Mouse (Mus musculus) forebrain, embryonic 15.5 days (tissue): ENCODE measurements around the gene Ppp2r3c. TPM values are rescaled to one million over a fixed set of nuclear protein-coding genes. Genes with fewer than 3 reads are reported as not detected.
A peak's percentile ranks its signal among the peaks of the same experiment; 100 is the strongest.
"Not testable (repeated sequence)": the region's sequence is repeated elsewhere in the genome, so short reads cannot be mapped to it uniquely, and the experiment has no call there.

Experiments used
- ATAC-seq: fragments of 200-750 bp; cut with Nextera tagmentation; replicated peaks from 2 replicates; pipeline ENCODE4 v1.8.0; 2017; ENCODE audit warnings: mild to moderate bottlenecking, moderate TSS enrichment, moderate library complexity
- H3K27ac ChIP-seq: fragments of 300-500 bp; sonication (generic); replicated peaks from 2 replicates; pipeline ENCODE4 v1.5.1; 2015; ENCODE audit warnings: mild to moderate bottlenecking, inconsistent platforms
- H3K27me3 ChIP-seq: fragments of 300-500 bp; sonication (generic); 2 replicates; pipeline ENCODE4 v1.6.1; 2015; ENCODE audit warnings: inconsistent platforms
- H3K36me3 ChIP-seq: fragments of 300-500 bp; sonication (generic); 2 replicates; pipeline ENCODE4 v1.6.1; 2015; ENCODE audit warnings: mild to moderate bottlenecking, inconsistent platforms
- H3K4me1 ChIP-seq: fragments of 300-500 bp; sonication (generic); 2 replicates; pipeline ENCODE4 v1.6.1; 2015; ENCODE audit warnings: inconsistent platforms
- H3K4me2 ChIP-seq: fragments of 300-500 bp; sonication (generic); replicated peaks from 2 replicates; pipeline ENCODE4 v1.6.1; 2015; ENCODE audit warnings: mild to moderate bottlenecking, inconsistent platforms
- H3K4me3 ChIP-seq: fragments of 300-500 bp; sonication (generic); 2 replicates; pipeline ENCODE4 v1.5.1; 2015; ENCODE audit warnings: mild to moderate bottlenecking, inconsistent platforms
- H3K9ac ChIP-seq: fragments of 300-500 bp; sonication (generic); replicated peaks from 2 replicates; pipeline ENCODE4 v1.6.1; 2015; ENCODE audit warnings: mild to moderate bottlenecking, inconsistent platforms
- H3K9me3 ChIP-seq: fragments of 300-500 bp; sonication (generic); 2 replicates; pipeline ENCODE4 v1.6.1; 2016; ENCODE audit warnings: inconsistent platforms
- WGBS: fragments of 180-500 bp; shearing (Covaris S2); methylation state at CpG from one replicate; pipeline ENCODE4 v1.1.7; 2015; ENCODE audit warnings: mixed read lengths; 5-methylcytosine and 5-hydroxymethylcytosine counted together
- polyA plus RNA-seq: library from polyadenylated mRNA; unstranded; fragments of >200 nt; fragmentation: Nextera tagmentation; extraction: Ambion mirVana; gene quantifications from 2 replicates; pipeline ENCODE4 v1.2.1, GENCODE M21; 2015

Ppp2r3c gene
- 23.1 and 23.7 TPM in 2 replicates for polyA plus RNA-seq

DNA sequence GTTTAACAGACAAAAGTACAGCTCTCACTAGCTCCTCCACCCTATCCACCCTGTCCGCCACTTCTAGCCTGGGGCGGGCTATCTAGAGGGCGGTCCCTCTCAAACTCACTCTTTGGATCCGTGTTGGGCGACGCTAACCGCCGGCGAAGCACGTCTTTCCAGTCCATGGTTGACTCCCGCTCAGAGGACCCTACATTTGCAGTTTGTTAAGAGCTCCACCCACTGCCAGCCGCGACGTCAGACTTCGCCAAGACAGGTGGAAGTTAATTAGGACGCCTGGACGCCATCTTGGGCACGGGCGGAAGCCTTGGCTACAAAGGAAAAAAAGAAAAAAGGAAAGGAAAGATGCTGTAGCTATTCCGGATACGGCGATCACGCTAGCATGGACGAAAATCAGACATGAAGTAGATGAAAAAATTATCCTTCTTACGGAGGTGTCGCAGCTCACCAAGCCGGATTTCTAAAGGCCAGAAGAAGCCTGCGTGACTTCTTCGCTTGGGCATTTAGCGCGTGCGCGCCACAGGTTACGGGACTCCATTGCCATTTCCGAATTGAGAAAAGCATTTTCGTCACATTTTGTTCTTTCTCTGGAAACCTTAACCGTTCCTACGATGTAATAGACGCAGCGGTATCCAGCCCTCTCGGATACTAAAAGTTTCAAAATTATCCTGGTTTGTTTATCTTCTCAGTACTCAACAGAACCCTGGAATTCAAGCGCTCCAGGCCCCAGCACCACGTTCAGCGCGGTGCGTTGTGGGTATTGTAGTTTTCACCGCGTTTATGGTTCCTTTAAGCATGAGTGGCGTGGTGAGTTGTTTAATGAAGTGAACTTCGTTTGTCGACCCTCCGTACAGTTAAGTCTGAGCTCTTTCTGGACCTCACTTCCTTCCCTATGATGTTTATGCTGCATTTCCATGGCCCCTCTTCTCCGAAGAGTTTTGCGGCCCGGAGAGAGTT is at the start of gene Ppp2r3c:
Ppp2r3c (minus strand) TSS at position 514 of the 957 bp plus-strand sequence.
- Histone ChIP-seq H3K4me3 (peak within 1 kb of the TSS; percentile 69), H3K27ac (peak within 1 kb of the TSS; percentile 89), H3K9me3 (no peaks in the 10 kb centered on the region), H3K27me3 (no peaks in the 10 kb centered on the region), H3K9ac (peak within 1 kb of the TSS; percentile 64), H3K36me3 (peaks cover 9% of the 10 kb centered on the region), H3K4me1 (peaks cover 37% of the 10 kb centered on the region), H3K4me2 (peak within 1 kb of the TSS; percentile 74)
- under 1% methylated on average over 55 of the region's 55 CpGs for WGBS
- ATAC-seq: peak; percentile 94

DNA sequence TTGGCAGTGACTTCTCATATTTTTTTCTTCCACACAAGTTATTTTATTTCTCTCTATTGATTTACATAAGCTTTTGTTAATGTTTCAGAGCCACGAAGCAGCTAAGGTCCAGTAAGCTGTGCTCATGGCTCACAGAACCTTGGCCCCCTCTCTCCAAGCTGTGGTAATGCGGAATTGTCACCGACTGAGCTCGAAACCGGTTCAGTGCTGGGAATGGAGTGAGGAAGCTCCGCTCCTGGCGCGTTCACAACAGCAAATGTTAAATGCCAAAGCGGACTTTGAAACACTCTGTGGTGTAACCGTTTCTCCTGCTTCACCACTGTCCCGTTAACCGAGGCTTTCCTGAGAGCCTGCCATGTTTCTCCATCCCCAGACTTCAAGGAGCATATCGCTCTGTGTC is 41.8 kb upstream of the Ppp2r3c start:
- no peak for ATAC-seq
- no peak overlapping the region for H3K4me2 ChIP-seq

GRCm38 (mm10) chr12:55343998-55344397 is 41.2 kb upstream of the Ppp2r3c start:
- Histone ChIP-seq H3K36me3 (no peaks in the 10 kb centered on the region), H3K9me3 (no peaks in the 10 kb centered on the region), H3K4me1 (no peaks in the 10 kb centered on the region), H3K27ac (peak overlapping the region; percentile 50; the same call in 1 of the 2 replicates), H3K4me2 (no peak overlapping the region), H3K9ac (no peak overlapping the region), H3K4me3 (no peak overlapping the region), H3K27me3 (no peaks in the 10 kb centered on the region)
- ATAC-seq: no peak
- 79% methylated on average over 11 of the region's 11 CpGs for WGBS

More for the DNA sequence above, 41.8 kb upstream of the Ppp2r3c start:
- Histone ChIP-seq H3K9ac (no peak overlapping the region), H3K4me1 (no peaks in the 10 kb centered on the region), H3K9me3 (no peaks in the 10 kb centered on the region), H3K27ac (peak overlapping the region; percentile 50), H3K4me3 (no peak overlapping the region), H3K27me3 (no peaks in the 10 kb centered on the region), H3K36me3 (no peaks in the 10 kb centered on the region)
- 79% methylated on average over 13 of the region's 13 CpGs for whole genome bisulfite sequencing

- H3K36me3 ChIP-seq, H3K4me1 ChIP-seq, H3K4me2 ChIP-seq, ATAC-seq, H3K4me3 ChIP-seq, H3K27ac ChIP-seq, H3K9ac ChIP-seq, H3K27me3 ChIP-seq, H3K9me3 ChIP-seq: not testable (repeated sequence)
- 74% methylated on average over 1 of the region's 1 CpGs for WGBS
These were observed 40.2 kb upstream of the Ppp2r3c start for GRCm38 (mm10) chr12:55343045-55343444.

GRCm38 (mm10) chr12:55338490-55338889 is 35.7 kb upstream of the Ppp2r3c start:
- not testable (repeated sequence) for H3K27me3 ChIP-seq, H3K4me2 ChIP-seq, H3K4me1 ChIP-seq, H3K9ac ChIP-seq, H3K9me3 ChIP-seq, ATAC-seq, H3K27ac ChIP-seq, H3K36me3 ChIP-seq, H3K4me3 ChIP-seq
- WGBS: 82% methylated on average over 2 of the region's 2 CpGs

DNA sequence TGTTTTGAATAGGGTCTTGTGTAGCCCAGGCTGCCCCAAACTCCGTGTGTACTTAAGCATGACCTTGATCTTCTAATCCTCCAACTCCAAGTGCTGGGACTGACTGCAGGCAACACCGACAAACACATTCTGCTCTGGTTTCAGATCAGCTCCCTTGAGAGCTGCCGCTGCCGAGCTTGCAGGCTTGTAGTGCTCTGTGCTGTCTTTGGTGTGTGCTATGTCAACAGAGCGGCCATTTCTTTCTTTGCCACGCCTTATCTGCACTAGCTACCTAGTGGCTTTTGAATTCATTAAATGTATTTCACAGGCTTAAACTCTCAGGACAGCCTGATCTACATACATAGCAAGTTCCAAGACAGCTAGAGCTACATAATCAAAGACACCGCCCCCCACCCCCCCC is 30.9 kb upstream of the Ppp2r3c start:
- Histone ChIP-seq H3K36me3 (no peaks in the 10 kb centered on the region), H3K4me2 (no peak overlapping the region), H3K4me1 (no peaks in the 10 kb centered on the region), H3K4me3 (no peak overlapping the region), H3K9me3 (no peaks in the 10 kb centered on the region), H3K9ac (no peak overlapping the region), H3K27ac (no peak overlapping the region), H3K27me3 (no peaks in the 10 kb centered on the region)
- 93% methylated on average over 7 of the region's 7 CpGs for WGBS
- no peak for ATAC-seq

DNA sequence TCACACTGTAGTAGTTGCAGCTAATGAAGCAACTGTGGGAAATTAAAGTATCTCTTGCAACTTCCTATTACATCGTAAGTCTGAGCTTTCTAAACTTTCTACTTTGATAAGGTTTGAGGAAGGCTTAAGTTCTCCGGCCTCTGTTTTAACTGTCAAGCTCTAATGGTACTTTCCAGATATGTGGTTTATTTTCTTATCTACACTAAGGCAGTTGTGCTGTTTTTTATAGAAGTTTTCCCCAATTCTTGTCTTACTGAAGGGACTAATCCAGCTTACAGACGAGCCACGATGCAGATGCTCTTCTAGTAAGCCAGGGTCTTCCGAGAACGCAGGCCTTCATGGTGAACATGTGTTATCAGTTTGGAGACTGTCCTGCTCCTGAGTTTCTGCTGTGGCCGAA is 26.6 kb upstream of the Ppp2r3c start:
- no peak overlapping the region for H3K4me2 ChIP-seq
- no peaks in the 10 kb centered on the region for H3K9me3 ChIP-seq
- H3K4me1 ChIP-seq: no peaks in the 10 kb centered on the region
- H3K27ac ChIP-seq: no peak overlapping the region
- WGBS: 94% methylated on average over 7 of the region's 7 CpGs
- no peaks in the 10 kb centered on the region for H3K36me3 ChIP-seq
- no peak for ATAC-seq
- H3K9ac ChIP-seq: no peak overlapping the region
- H3K4me3 ChIP-seq: no peak overlapping the region
- H3K27me3 ChIP-seq: no peaks in the 10 kb centered on the region

DNA sequence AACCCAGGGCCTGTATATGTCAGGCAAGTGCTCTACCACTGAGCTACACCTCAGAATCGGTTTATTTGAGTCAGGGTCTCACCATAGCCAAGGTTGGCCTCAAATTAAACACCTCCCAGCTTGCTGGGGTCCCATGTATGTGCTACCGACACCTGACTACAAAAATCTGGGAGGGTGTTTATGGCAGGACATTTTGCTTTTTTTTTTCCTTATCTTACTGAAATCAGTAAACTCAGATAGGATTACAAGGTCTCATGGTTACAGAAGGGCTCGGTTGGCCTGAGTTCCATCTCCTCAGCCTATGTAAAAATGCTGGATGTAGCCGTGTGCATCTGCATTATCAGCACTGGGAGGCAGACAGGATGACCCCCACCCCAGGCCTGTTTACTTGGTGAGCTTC is 26.0 kb upstream of the Ppp2r3c start:
- Histone ChIP-seq H3K27me3 (no peaks in the 10 kb centered on the region), H3K4me3 (no peak overlapping the region), H3K36me3 (no peaks in the 10 kb centered on the region), H3K27ac (no peak overlapping the region), H3K9me3 (no peaks in the 10 kb centered on the region), H3K4me1 (no peaks in the 10 kb centered on the region), H3K4me2 (no peak overlapping the region), H3K9ac (no peak overlapping the region)
- no peak for ATAC-seq
- 92% methylated on average over 4 of the region's 4 CpGs for WGBS

GRCm38 (mm10) chr12:55325702-55326101 is 22.9 kb upstream of the Ppp2r3c start:
- Histone ChIP-seq H3K36me3 (no peaks in the 10 kb centered on the region), H3K9ac (no peak overlapping the region), H3K27me3 (no peaks in the 10 kb centered on the region), H3K4me1 (no peaks in the 10 kb centered on the region), H3K9me3 (no peaks in the 10 kb centered on the region), H3K4me3 (no peak overlapping the region), H3K27ac (no peak overlapping the region), H3K4me2 (no peak overlapping the region)
- whole genome bisulfite sequencing: 93% methylated on average over 7 of the region's 7 CpGs
- no peak for ATAC-seq

DNA sequence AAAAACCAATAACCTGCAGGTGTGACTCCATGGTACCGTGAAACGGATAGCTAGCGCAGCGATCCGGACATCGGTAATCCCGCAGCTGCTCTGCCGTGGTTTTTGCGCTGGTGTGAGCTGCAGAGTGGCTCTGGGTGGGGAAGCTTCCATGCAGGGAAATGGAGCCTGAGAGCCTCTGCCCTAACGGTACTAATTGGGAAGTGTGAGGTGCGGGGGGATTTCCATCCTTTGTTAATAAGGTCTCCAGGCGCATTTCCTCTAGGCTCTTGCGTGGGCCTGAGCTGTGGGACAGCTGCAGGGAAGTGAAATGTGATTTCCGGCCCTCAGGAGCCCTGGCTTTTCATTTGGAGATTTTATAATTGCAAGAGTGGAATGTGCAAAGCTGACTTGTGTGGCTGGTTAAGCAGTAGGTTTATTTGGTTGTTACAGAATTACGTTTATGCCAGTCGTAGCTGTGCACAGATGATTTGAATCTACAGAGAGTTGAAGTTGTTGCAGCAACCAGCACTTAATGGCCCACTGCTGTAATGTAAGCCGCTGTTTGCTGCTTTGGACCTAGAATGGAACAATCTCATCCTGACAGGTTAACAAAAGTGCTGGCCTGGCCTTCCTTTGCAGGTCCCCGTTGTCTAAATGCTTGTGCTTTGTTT is 19.0 kb upstream of the Ppp2r3c start:
- no peak overlapping the region for H3K9ac ChIP-seq

DNA sequence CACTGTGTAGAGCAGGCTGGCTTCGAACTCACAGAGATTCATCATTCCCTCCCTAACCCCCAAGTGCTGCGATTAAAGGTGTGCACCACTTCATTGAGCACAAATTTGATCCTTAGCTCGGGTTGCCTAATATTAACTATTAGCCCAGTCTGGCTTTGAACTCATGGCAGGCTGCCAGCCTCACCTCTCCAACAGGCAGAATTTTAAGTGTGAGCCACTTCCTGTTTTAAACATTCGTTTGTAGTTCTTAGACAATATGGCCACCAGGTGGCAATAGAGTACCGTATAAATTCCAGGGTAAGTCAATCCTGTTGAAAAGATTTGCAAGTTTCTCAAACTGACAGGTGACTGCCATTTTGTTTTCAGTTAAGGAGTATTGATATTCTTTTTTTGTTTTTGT is 12.4 kb upstream of the Ppp2r3c start:
- Histone ChIP-seq H3K9ac (no peak overlapping the region), H3K36me3 (0 out of 2 replicates have a peak, but pooled peaks cover 3% of the 10 kb centered on the region), H3K27me3 (no peaks in the 10 kb centered on the region), H3K4me2 (no peak overlapping the region), H3K4me3 (no peak overlapping the region), H3K9me3 (no peaks in the 10 kb centered on the region), H3K4me1 (no peaks in the 10 kb centered on the region), H3K27ac (no peak overlapping the region)
- peak; percentile 51 for ATAC-seq
- 40% methylated on average over 5 of the region's 5 CpGs for whole genome bisulfite sequencing

More for the DNA sequence above, 19.0 kb upstream of the Ppp2r3c start:
- H3K27ac ChIP-seq: no peak overlapping the region
- 0 out of 2 replicates have a peak, but pooled peaks cover 3% of the 10 kb centered on the region for H3K36me3 ChIP-seq
- WGBS: 74% methylated on average over 18 of the region's 18 CpGs
- H3K4me3 ChIP-seq: no peak overlapping the region
- H3K4me2 ChIP-seq: no peak overlapping the region
- no peak for ATAC-seq
- H3K4me1 ChIP-seq: no peaks in the 10 kb centered on the region
- H3K27me3 ChIP-seq: no peaks in the 10 kb centered on the region
- no peaks in the 10 kb centered on the region for H3K9me3 ChIP-seq

- no peak overlapping the region for H3K27ac ChIP-seq
- H3K4me3 ChIP-seq: no peak overlapping the region
- H3K27me3 ChIP-seq: no peaks in the 10 kb centered on the region
- no peak for ATAC-seq
- 88% methylated on average over 5 of the region's 5 CpGs for WGBS
- no peaks in the 10 kb centered on the region for H3K9me3 ChIP-seq
- no peaks in the 10 kb centered on the region for H3K4me1 ChIP-seq
- H3K9ac ChIP-seq: no peak overlapping the region
- H3K4me2 ChIP-seq: no peak overlapping the region
- H3K36me3 ChIP-seq: 0 out of 2 replicates have a peak, but pooled peaks cover 3% of the 10 kb centered on the region
These were observed 11.1 kb upstream of the Ppp2r3c start for GRCm38 (mm10) chr12:55313901-55314300.
